Mouse (Mus musculus): ENCODE results near the gene Mex3a.

- no peak for TF ChIP-seq CTCF (IDR thresholded peaks at IDR 0.05; ENCODE audit: borderline replicate concordance, control insufficient read depth, extremely low read depth, insufficient read depth, low read length, poor library complexity)
- no peak for TF ChIP-seq POLR2A (IDR thresholded peaks at IDR 0.05; ENCODE audit: control insufficient read depth, extremely low read depth, insufficient read depth, low read length, poor library complexity)
Observed at GRCm38 (mm10) chr3:88544514-88544913, 12.3 kb downstream of the Mex3a start.
